In the genomic region with DNA sequence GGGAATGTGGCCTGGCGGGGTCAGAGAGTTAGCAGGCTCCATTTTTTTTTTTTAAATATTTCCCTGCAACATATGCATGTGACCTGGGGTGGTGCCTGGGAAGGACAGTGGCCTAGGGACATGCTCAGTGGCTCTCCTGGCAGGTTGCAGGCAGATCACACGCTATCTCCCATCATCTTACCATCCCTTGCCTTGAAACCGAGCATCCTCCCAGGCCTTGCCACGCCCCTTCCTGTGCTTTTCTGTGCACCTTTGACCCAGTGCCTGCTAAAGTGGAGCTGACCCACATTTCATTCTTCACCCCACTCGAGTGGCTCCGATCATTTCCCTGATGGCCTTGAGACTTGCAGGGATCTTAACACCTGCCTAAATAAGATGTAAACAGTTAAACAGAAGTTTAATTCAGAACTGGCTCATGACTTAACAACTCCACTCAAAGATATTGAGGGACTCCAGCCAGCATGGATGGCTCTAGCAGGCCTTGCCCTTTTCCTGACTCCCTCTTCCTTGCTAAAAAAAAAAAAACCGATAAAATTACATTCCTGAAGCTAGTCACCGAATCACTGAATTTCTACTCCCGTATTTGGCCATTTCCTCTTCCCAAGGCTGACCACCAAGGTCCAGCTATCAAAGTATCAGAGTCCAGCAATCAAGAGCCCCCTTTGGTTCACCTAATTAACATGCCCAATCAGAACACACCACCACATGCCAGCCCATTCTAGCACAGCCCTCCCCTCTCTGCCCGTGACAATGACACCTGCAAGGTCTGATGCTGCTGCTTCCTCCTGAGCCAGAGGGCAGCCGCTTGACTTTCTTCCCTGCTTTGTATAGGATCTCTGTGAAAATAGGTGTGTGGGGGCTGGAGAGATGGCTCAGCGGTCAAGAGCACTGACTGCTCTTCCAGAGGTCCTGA, we compare ENCODE assay signal across 18 mouse cellular contexts. TPM values are rescaled to one million over a fixed set of nuclear protein-coding genes. Genes with fewer than 3 reads are reported as not detected.
DNase-seq lines count a peak whose midpoint lies in the region; ATAC-seq lines count a peak whose summit lies in the region.
"Had no signal": no experiment of that assay in that cellular context is flagged by ENCODE, and none has a peak within 500 bp of the region (broad histone marks: within the 10 kb centered on the region; RNA-seq: fewer than 3 reads in every experiment).

No protein-coding gene starts in this region.

- H3K4me2 ChIP-seq in kidney, embryonic 15.5 days: no peak overlapping the region
- H3K4me2 ChIP-seq: embryonic facial prominence, embryonic 15.5 days; forebrain, embryonic 13.5 days; lung, embryonic 14.5 days had no signal

- H3K36me3 ChIP-seq in kidney, embryonic 15.5 days: peaks cover 14% of the 10 kb centered on the region; the same call in 1 of the 2 replicates

- 54% methylated on average over 12 of the region's 12 CpGs for WGBS in kidney, embryonic 15.5 days

- no peak for ATAC-seq in CD4-positive, CD25-positive, alpha-beta regulatory T cell, adult 4 months
- peak; percentile 75 for ATAC-seq in kidney, embryonic 15.5 days (replicated peaks; ENCODE audit: low FRiP score)
- ATAC-seq in erythroid progenitor cell, adult 5-6 weeks (replicated peaks; ENCODE audit: low FRiP score, poor library complexity, severe bottlenecking): 0 out of 2 replicates have a peak, but pooled peaks have one; percentile 22
- ATAC-seq: forebrain, embryonic 13.5 days; midbrain, embryonic 16.5 days had no signal

- H3K4me3 ChIP-seq in kidney, embryonic 15.5 days (replicated peaks): no peak overlapping the region
- H3K4me3 ChIP-seq: embryonic facial prominence, embryonic 15.5 days; forebrain, embryonic 13.5 days; gastrocnemius, adult 2 months had no signal

- peaks cover 18% of the 10 kb centered on the region for H3K4me1 ChIP-seq in kidney, embryonic 15.5 days
- H3K4me1 ChIP-seq: forebrain, embryonic 13.5 days had no signal

- H3K9ac ChIP-seq in kidney, embryonic 15.5 days: no peak overlapping the region
- H3K9ac ChIP-seq: embryonic facial prominence, embryonic 15.5 days; forebrain, embryonic 13.5 days; lung, embryonic 14.5 days had no signal

- DNase-seq in CD4-positive, CD25-positive, alpha-beta regulatory T cell, adult 2 months (ENCODE audit: low read depth, low spot score): peak; percentile 34
- no peak for DNase-seq in kidney, postnatal 10 days
- peak; percentile 59 for DNase-seq in ES-CJ7 (ENCODE audit: low read depth, low spot score)
- DNase-seq in layer of hippocampus, postnatal 10 days (ENCODE audit: low spot score in 2 of 2): no peak
- no peak for DNase-seq in retina, embryonic 14.5 days (ENCODE audit: low spot score)
- DNase-seq: adrenal gland, postnatal 10 days; cerebellum, adult 9-11 months; gastrocnemius, adult 2 months; kidney, postnatal 36 days; liver; lung, embryonic 14.5 days; thymus, adult 2 months had no signal

- no peaks in the 10 kb centered on the region for H3K27me3 ChIP-seq in kidney, embryonic 15.5 days
- H3K27me3 ChIP-seq: embryonic facial prominence, embryonic 15.5 days; forebrain, embryonic 13.5 days had no signal

- peaks cover 5% of the 10 kb centered on the region for H3K9me3 ChIP-seq in kidney, embryonic 15.5 days (replicated peaks)
- H3K9me3 ChIP-seq: embryonic facial prominence, embryonic 15.5 days had no signal

- H3K27ac ChIP-seq in kidney, embryonic 15.5 days: peak overlapping the region; percentile 72
- H3K27ac ChIP-seq: embryonic facial prominence, embryonic 15.5 days; forebrain, embryonic 13.5 days; gastrocnemius, adult 2 months had no signal

RNA-seq across cellular contexts. Expression of gene Slc7a1, which starts 27.4 kb away (rescaled TPM):
- 10 to 100 TPM; 13.2 to 19.0 TPM for polyA plus RNA-seq in CD4-positive, CD25-positive, alpha-beta regulatory T cell, adult 4 months (2017; shearing (Covaris generic))
- 21.0 and 21.7 TPM in 2 replicates for polyA plus RNA-seq in kidney, embryonic 15.5 days (2015; fragmentation: Nextera tagmentation; extraction: Ambion mirVana)
- total RNA-seq in erythroid progenitor cell, adult 5-6 weeks (2015; ENCODE audit: low replicate concordance): 72.5 and 73.9 TPM in 2 replicates
- 50.8 and 66.6 TPM in 2 replicates for total RNA-seq in erythroid progenitor cell, adult 5-6 weeks (2017; ENCODE audit: low replicate concordance)
- 10 to 100 TPM; 72.2 to 73.1 TPM for total RNA-seq in layer of hippocampus, postnatal 10 days (2021)

Comparison
In these comparisons a context has a peak if more than half of its experiments do, and no peak if none do; other contexts are left out.
1. DNase-seq: peak in CD4-positive, CD25-positive, alpha-beta regulatory T cell, adult 2 months (single experiment) and ES-CJ7 (single experiment); none in kidney, postnatal 10 days (single experiment), layer of hippocampus, postnatal 10 days (0 of 2) and retina, embryonic 14.5 days (single experiment).